Mouse (Mus musculus): ENCODE results near the gene Chd4.

DNA sequence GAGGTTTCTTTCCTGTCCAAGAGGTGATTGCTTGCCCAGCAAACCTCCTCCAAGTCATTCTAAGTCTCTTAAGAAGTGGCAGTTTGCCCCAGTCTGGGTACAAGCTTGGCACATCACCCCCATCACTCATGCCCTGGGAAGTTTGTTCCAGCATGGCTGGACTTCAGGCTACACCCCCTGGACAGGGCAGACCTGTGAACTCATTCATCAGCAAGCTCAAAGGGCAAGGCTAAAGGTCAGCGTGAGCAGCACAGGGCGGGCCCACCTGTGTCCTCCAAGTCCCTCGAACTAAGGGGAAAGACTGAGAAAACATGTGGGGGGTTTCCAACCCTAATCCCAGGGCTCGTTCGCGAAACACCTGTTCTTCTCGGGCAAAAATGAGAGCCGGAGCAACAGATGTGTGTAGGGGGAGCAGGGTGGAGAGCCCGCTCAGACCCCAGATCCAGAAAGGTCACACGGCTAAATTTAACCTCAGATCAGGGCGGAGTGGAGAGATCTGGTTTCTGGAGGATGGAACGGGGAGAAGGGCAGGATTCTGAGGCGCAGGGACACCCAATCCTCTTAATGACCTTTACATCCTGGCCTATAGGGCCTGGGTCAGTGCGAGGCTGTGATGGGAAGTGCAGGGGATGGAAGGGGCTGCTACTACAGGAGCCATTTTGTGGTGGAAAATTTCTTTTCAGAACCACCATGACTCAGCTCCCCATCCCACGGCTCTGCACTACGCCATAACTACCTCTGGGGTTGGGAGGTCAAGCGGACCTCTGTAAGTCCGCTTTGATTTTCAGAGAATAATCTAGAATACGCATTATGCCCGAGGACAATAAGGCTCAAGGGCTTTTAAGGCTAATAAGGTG lies 68.2 kb downstream of the Chd4 start:
- TF ChIP-seq POLR2A (IDR thresholded peaks at IDR 0.05; ENCODE audit: insufficient read length, low read depth) (peak; percentile 53), E2F4 (IDR thresholded peaks at IDR 0.05; ENCODE audit: insufficient read depth) (no peak), POLR2AphosphoS2 (IDR thresholded peaks at IDR 0.05; ENCODE audit: insufficient read length, low read depth) (peak; percentile 75), MAX (IDR thresholded peaks at IDR 0.05; ENCODE audit: low read depth) (no peak)
